Mouse (Mus musculus) skeletal muscle tissue, adult 2 months (tissue): ENCODE results near the gene Gtf3c1.
A peak's percentile ranks its signal among the peaks of the same experiment; 100 is the strongest.

Experiments used
- DNase-seq: peaks from one replicate; pipeline ENCODE4 v3.0.0-alpha.2; 2012; ENCODE audit warnings: low read depth, low spot score

The Gtf3c1 gene

GRCm38 (mm10) chr7:125707186-125707585 lies 394 bp downstream of the Gtf3c1 start:
- DNase-seq, result no peak

DNA sequence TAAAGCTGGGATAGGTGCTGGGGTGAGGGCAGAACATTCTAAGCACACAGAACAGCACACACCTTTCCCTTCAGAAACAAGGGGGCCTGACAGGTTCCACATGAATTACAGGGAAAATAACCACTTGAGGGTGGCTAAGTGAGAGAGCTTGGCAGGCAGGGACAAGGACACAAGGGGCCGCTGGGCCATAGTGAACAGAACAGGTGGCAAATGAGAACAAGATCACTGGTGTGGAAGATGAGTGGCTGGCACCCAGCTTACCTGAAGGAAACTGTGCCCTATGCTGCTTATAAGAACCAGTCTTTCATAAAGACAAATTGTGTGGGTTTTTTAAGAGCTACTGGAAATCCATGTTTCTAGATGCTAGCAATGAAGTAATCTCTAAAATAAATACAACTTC lies 4.8 kb downstream of the Gtf3c1 start:
- no peak for DNase-seq

- no peak for DNase-seq
These were observed 13.5 kb downstream of the Gtf3c1 start for GRCm38 (mm10) chr7:125694056-125694455.

DNA sequence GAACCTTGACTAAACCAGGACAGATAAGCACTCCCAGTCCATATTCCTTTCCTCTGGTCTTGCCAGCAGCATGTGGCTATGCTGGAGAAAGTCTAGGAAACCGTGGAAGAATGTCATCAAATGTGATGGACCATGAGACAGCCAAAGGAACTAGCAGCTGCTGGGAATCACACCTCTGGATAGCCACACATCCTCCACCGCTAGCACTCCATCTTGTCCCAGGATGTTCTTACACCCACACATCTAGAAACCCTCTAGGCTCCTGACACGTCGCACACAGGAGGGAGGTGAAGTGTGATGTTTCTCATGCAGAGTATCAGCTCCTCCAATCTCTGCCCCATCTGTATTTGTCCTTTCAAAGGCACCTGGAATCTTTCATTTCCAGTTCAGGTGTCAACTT lies 17.1 kb downstream of the Gtf3c1 start:
- DNase-seq, result no peak

DNA sequence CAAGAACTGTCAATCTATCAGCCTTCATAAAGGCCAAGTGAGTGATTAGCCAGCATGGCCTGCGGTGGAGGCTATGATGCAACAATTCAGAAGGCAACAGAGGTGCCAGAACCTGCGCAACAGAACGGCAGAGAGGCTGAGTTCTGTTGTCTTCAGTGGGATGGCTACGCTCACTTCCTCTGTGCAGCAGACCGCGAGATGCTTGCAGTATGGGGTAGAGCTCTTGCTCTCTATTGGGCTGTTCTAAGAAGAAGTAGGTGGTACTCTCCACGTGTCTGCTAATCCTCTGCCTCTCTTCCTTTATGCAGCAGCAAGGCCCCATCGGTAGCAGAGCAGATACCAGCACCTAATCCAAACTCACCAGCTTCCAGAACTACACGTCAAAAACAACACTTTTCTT lies 27.6 kb downstream of the Gtf3c1 start:
- DNase-seq, result no peak

DNA sequence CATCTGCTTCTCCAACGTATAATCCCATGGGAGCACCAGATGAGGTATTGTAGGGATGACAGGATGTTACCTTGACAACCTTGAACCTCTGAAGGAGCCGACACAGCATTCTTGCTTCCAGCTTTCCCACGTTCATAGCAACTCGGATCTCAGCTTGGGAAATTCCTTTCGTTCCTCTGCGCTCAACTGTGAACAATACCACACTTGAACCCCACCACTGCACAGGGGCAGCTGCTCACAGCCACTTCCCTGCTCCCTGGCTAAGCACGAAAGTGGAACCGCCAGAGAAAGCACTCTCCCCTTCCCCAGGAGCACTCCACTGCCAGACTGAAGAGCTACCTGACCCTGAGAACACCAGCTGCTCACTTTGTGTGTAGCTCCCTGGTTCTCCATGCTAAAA lies 28.8 kb downstream of the Gtf3c1 start:
- no peak for DNase-seq

DNA sequence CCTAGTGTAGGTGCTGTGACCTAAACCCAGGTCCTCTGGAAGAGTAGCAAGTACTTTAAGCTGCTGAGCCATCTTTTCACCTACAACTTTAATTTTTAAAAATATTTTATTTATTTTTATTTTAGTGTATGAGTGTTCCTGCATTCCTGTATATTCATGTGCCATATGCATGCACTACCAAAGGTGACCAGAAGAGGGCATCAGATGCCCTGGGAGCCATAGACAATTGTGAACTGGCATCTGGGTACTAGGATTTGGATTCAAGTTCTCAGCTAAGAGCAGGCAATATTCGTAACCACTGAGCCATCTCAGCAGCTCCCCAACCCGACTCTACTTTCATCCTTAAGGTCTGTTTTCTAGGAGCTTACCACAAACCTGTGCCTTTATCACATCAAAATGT lies 32.7 kb downstream of the Gtf3c1 start:
- DNase-seq, result peak; percentile 18

- no peak for DNase-seq
These were observed 36.2 kb downstream of the Gtf3c1 start for GRCm38 (mm10) chr7:125671396-125671795.

DNA sequence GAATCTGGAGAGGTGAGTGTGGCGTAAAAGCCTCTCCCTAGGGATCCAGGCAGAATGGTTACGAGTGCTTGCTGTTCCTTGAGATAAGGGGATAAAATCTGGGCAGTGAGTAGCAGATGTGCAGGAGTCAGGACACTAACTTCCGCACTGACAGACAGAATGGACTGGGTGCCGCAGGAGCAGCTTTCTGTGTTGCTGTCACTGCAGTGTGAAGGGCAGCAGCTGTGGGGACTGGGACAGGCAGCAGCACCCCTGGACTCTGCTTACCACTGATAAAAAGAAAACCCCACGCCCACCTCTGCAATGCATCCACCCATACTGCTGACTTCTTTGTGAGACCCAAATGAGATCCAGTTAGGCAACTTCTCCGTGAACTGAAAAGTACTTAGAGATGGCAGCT lies 36.7 kb downstream of the Gtf3c1 start:
- DNase-seq, result no peak

DNA sequence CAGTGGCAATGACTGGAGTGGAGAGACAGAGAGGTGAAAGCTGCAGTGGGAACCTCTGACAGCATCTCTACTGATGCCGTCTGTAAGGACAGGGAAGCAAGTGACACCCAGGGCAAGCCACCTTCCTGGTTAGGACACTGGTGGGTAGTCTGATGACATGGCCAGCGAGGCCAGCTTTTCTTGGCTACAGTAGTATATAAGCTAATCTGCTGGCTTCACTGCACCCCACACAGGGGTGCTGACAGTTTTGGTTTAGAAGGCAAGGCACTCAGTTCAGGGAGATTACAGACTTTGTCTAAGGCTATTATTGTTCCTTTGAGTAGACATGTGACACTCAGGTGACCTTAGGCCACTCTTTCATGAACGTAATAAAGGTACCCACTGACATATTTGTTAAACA lies 43.9 kb downstream of the Gtf3c1 start:
- no peak for DNase-seq

GRCm38 (mm10) chr7:125657511-125657910 lies 50.1 kb downstream of the Gtf3c1 start:
- DNase-seq, result no peak

DNA sequence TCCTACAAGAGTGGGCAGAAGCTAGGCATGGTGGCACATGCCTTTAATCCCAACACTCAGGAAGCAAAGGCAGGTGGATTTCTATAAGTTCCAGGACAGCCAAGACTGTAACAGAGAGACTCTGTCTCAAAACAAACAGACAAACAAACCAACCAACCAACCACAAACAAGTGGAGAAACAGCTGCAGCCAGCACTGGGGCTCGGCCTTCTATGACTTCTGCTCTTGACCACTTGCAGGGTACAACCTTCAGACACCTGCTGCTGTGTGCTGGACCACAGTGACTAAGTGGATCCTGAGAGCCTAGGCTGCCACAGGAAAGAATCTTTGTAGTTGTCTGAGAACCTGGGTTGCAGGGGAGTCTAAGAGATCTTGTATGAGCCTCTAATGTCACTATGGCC lies 58.6 kb downstream of the Gtf3c1 start:
- no peak for DNase-seq

DNA sequence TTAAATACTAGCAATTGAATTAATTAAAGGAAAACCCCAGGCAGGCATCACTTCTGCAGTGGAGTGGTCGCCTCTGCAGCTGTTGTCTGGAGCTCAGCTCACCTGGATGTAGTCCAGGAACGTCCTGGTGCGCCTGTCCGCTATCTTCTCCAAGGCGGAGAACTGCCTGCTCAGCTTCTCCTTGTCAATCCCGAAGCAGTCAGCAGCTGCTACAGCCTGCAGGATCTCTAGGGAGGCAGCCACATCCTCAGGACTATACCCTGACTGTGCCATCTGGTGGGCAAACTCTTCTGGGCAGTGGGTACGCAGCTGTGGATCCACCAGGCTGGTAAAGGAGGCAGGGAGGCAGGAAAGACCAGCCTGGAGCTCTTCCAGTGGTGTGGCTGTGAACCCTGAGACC lies 62.2 kb downstream of the Gtf3c1 start:
- no peak for DNase-seq

- no peak for DNase-seq
These were observed 63.7 kb downstream of the Gtf3c1 start for GRCm38 (mm10) chr7:125643880-125644279.

GRCm38 (mm10) chr7:125638870-125639386 lies 68.7 kb downstream of the Gtf3c1 start:
- peak; percentile 30 for DNase-seq

DNA sequence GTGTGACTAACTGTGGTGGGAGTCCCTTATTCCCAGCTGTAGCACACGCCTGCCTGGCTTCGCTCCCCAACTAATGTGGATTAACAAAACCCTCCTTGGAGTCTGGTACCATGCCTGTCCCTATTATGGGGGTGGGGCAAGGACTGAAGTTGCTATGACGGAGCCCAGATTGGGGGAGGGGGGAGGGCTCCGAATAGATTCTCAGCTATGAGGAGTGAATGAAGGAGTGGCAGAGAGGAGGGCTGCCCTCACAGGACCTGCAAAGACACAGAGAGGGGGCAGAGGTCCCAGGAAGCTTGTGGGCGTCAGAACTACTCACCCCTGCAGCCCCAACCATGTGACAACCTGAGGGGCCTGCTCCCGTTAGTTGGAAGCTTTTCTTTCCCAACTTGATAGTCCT lies 69.2 kb downstream of the Gtf3c1 start:
- no peak for DNase-seq

- DNase-seq, result no peak
These were observed 70.1 kb downstream of the Gtf3c1 start for GRCm38 (mm10) chr7:125637220-125638140.

GRCm38 (mm10) chr7:125630989-125631388 lies 76.6 kb downstream of the Gtf3c1 start:
- DNase-seq, result no peak

DNA sequence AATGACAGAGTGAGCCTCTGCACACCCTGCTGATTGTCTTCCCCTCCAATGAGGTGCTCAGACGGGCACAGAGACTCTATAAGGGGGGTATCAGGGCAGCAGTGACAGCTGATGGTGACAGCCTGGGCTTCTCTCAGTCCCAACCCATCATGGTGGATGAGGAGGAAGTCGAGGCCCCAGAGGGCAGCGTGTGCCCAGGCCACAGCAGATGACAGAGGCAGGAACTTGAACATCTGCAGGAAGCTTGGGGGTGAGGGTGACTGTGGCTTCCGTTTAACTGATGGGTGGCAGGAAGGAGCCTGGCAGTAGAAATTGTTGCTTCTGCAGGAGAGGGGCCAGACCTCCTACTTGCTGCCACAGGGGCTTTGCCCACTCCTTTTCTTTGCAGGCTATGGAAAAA lies 77.3 kb downstream of the Gtf3c1 start:
- peak; percentile 54 for DNase-seq

GRCm38 (mm10) chr7:125625829-125626228 lies 81.8 kb downstream of the Gtf3c1 start:
- no peak for DNase-seq

DNA sequence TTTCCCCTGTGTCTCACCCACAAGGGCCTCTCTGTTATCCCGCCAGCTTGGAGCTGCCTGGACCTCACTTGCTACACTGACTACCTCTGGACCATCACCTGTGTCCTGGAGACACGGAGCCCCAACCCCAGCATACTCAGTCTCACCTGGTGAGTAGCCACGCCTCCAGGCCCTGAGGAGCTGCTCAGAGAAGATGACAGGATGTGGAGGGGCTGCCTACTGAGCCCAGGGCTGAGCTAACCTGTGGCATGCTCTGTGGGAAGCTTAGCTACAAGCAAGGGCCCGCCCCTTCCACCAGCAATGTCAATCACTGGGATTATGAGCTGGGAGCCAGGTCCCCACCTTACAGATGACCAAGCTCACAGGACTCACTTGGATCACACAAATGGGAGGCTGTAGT lies 82.4 kb downstream of the Gtf3c1 start:
- DNase-seq, result no peak

- DNase-seq, result no peak
These were observed 84.6 kb downstream of the Gtf3c1 start for GRCm38 (mm10) chr7:125622741-125623685.
